Mouse (Mus musculus) erythroblast, embryonic 14.5 days (primary cell): Measurements from ENCODE around the gene Oxct2a. TPM values are rescaled to one million over a fixed set of nuclear protein-coding genes. Genes with fewer than 3 reads are reported as not detected.
"Not testable (repeated sequence)": the region's sequence is repeated elsewhere in the genome, so short reads cannot be mapped to it uniquely, and the experiment has no call there.

Experiments
- H3K27me3 ChIP-seq: 2 replicates; pipeline ENCODE4 v1.6.1; 2012; ENCODE audit warnings: inconsistent platforms; ENCODE audit not compliant: control insufficient read depth
- H3K36me3 ChIP-seq: 2 replicates; pipeline ENCODE4 v1.6.1; 2012; ENCODE audit warnings: mild to moderate bottlenecking, inconsistent platforms; ENCODE audit not compliant: control insufficient read depth
- H3K4me1 ChIP-seq: 2 replicates; pipeline ENCODE4 v1.6.1; 2012; ENCODE audit warnings: inconsistent platforms; ENCODE audit not compliant: control insufficient read depth
- H3K4me3 ChIP-seq: replicated peaks from 2 replicates; pipeline ENCODE3; 2012; ENCODE audit warnings: moderate library complexity, mild to moderate bottlenecking, inconsistent platforms
- H3K9me3 ChIP-seq: 2 replicates; pipeline ENCODE4 v1.6.1; 2012; ENCODE audit warnings: low read length, inconsistent platforms, mixed read lengths; ENCODE audit not compliant: control insufficient read depth
- GATA1 ChIP-seq: IDR thresholded peaks from 2 replicates; pipeline ENCODE4 v1.6.1; 2012; ENCODE audit warnings: low read length, inconsistent platforms, mixed read lengths
- TAL1 ChIP-seq: IDR thresholded peaks from 3 replicates; pipeline ENCODE4 v1.6.1; 2012; ENCODE audit warnings: low read length, inconsistent platforms, mixed read lengths
- polyA plus RNA-seq: library from polyadenylated mRNA; stranded (reverse); fragments of >175 nt; gene quantifications from 2 replicates; pipeline ENCODE4 v1.2.3, GENCODE M21; 2012

Gene Oxct2a
- polyA plus RNA-seq, 1 experiment = not detected

DNA sequence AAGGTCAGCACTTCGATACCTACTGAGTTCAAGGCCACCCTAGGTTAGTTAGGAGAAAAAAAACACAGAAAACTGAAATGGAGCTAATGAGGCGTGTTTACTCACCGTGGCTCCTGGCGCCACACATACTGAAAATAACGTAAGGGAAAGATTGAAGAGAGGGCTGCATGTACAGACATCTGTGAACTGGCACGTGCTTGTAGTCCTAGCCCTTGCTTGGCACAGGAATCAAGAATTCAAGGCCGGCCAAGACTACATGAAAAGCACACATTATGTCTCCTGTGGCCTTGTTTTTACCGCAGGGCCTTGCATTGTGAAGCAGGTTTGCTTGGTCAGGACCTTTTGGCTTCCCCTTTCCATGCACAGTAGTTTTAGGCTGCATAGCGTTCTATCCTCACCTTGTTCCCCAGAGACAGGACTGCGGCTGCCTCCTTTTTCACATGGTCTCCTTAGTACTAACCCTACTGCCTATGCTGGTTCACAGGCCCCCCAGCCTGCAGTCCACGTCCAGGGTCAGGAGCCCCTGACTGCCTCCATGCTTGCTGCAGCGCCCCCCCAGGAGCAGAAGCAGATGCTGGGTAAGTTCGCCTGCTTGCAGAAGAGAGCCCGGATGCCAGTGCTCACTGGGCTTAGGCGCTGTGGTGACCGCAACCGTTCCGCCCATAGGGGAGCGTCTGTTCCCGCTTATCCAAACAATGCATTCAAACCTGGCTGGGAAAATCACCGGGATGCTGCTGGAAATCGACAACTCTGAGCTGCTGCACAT lies 26.1 kb downstream of the Oxct2a start:
- Histone ChIP-seq H3K9me3 (peaks cover 1% of the 10 kb centered on the region; the same call in 1 of the 2 replicates), H3K4me1 (peaks cover 29% of the 10 kb centered on the region), H3K36me3 (peaks cover 100% of the 10 kb centered on the region), H3K4me3 (no peak overlapping the region), H3K27me3 (no peaks in the 10 kb centered on the region)
- TF ChIP-seq GATA1 = no peak
- no peak for TF ChIP-seq TAL1

DNA sequence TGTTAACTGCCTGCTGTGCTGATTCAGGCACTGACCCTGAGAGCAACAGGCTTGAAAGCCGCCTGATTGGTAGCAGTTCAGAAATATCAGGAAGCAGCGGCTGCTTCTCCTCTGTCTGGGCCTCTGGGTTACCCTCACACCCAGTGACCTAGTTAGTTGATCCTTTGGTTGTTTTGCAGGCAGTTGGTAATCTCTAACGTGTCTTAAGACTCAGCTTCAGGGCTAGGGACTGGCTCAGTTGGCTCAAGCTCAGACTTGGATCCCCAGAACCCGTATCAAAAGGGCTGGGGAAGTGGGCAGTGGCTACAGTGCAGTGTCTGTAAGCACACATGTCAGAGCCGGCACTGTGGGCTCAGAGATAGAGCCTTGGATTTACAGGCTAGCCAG lies 27.3 kb downstream of the Oxct2a start:
- H3K9me3 ChIP-seq = no peaks in the 10 kb centered on the region
- H3K36me3 ChIP-seq = peaks cover 100% of the 10 kb centered on the region
- H3K27me3 ChIP-seq = no peaks in the 10 kb centered on the region
- H3K4me1 ChIP-seq = peaks cover 35% of the 10 kb centered on the region
- no peak for TF ChIP-seq TAL1
- no peak for TF ChIP-seq GATA1
- H3K4me3 ChIP-seq = no peak overlapping the region

GRCm38 (mm10) chr4:123295516-123296147 lies 27.8 kb downstream of the Oxct2a start:
- TF ChIP-seq GATA1 (no peak), TAL1 (no peak)
- Histone ChIP-seq H3K4me1 (peaks cover 39% of the 10 kb centered on the region), H3K36me3 (peaks cover 100% of the 10 kb centered on the region), H3K9me3 (no peaks in the 10 kb centered on the region), H3K4me3 (no peak overlapping the region), H3K27me3 (no peaks in the 10 kb centered on the region)

- H3K4me1 ChIP-seq = peaks cover 41% of the 10 kb centered on the region
- H3K27me3 ChIP-seq, H3K9me3 ChIP-seq, H3K4me3 ChIP-seq: not testable (repeated sequence)
- peaks cover 100% of the 10 kb centered on the region for H3K36me3 ChIP-seq
These were observed 28.4 kb downstream of the Oxct2a start for GRCm38 (mm10) chr4:123295026-123295425.

DNA sequence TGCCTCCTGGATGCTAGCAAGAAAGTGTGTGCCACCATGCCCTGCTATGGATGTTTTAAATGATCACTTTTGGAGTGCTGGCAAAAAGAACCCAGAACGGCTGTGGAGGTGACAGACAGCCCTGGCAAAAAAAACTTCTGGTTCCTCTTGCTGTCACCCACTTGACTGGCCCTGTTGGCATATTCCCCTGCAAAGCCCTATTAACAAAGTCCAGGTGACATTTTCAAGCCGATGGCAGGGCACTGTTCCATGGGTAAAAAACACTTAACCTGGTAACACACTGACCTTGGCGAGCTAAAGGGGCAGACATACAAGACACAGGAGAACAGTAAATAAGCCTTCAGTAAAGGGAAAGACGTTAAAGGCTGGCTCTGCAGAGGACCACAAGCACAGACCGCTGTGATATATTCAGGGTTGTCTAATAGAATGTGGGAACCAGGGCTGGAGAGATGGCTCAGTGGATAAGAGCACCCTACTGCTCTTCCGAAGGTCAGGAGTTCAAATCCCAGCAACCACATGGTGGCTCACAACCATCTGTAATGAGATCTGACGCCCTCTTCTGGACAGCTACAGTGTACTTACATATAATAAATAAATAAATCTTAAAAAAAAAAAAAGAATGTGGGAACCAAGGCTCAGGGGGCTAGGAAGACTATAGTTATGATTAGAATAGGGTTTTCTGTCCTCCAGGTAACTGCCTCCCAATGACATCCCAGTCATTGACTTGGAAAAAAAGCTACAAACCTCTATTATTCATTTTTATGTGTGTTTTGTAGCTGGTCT lies 29.6 kb downstream of the Oxct2a start:
- no peaks in the 10 kb centered on the region; the same call in 1 of the 2 replicates for H3K27me3 ChIP-seq
- peaks cover 100% of the 10 kb centered on the region for H3K36me3 ChIP-seq
- peaks cover 52% of the 10 kb centered on the region for H3K4me1 ChIP-seq
- no peak for TF ChIP-seq TAL1
- TF ChIP-seq GATA1 = no peak
- H3K9me3 ChIP-seq = peaks cover 4% of the 10 kb centered on the region
- no peak overlapping the region for H3K4me3 ChIP-seq

DNA sequence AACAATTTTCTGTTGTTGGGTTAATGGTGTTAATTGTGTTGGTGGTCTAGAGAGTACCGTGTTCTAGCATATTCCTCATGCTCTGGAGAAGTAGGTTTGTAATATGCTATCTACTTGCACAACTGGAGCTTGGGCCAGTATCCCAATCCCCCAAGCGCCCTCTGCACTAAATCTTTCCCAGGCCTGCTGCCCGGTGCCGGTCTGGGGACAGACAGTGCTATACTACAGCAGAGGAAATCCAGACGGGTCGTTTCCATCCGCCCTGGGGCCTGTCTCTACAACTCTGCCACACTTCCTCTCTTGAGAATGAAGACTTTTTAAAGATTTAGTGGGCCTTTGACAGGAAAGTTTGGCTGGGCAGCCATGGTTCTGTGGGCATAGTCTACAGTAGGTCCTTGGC lies 30.4 kb downstream of the Oxct2a start:
- peaks cover 60% of the 10 kb centered on the region for H3K4me1 ChIP-seq
- H3K4me3 ChIP-seq = no peak overlapping the region
- peaks cover 8% of the 10 kb centered on the region for H3K9me3 ChIP-seq
- peaks cover 100% of the 10 kb centered on the region for H3K36me3 ChIP-seq
- no peak for TF ChIP-seq TAL1
- no peak for TF ChIP-seq GATA1
- H3K27me3 ChIP-seq = no peaks in the 10 kb centered on the region; the same call in 1 of the 2 replicates

- peaks cover 66% of the 10 kb centered on the region for H3K4me1 ChIP-seq
- peaks cover 100% of the 10 kb centered on the region for H3K36me3 ChIP-seq
- H3K4me3 ChIP-seq = no peak overlapping the region
- no peaks in the 10 kb centered on the region; the same call in 1 of the 2 replicates for H3K27me3 ChIP-seq
- H3K9me3 ChIP-seq = peaks cover 8% of the 10 kb centered on the region
- TF ChIP-seq TAL1 (no peak), GATA1 (no peak)
These were observed 31.0 kb downstream of the Oxct2a start for GRCm38 (mm10) chr4:123292390-123292789.

- Histone ChIP-seq H3K36me3 (peaks cover 100% of the 10 kb centered on the region), H3K4me3 (peak overlapping the region; percentile 66), H3K27me3 (no peaks in the 10 kb centered on the region; the same call in 1 of the 2 replicates), H3K4me1 (peaks cover 64% of the 10 kb centered on the region), H3K9me3 (peaks cover 8% of the 10 kb centered on the region)
- no peak for TF ChIP-seq TAL1
- no peak for TF ChIP-seq GATA1
These were observed 34.4 kb downstream of the Oxct2a start for GRCm38 (mm10) chr4:123289038-123289437.

DNA sequence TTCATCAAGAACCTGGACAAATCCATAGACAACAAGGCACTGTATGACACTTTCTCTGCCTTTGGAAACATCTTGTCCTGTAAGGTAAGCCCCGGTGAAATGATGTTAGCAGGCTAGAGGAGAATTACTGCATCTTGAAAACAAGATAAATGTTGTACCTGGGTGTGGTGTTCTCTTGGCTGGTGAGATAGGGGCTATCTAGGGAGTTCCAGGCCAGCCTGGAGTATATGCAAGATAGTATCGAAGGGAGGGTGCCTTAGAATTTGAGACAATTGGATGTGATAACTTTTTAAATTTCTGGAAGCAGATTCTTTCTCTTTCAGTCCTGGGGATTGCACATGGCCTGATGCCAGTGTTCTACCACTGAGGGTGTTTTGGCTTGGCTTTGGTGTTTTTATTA lies 36.6 kb downstream of the Oxct2a start:
- Histone ChIP-seq H3K9me3 (peaks cover 8% of the 10 kb centered on the region), H3K4me3 (peak overlapping the region; percentile 66), H3K36me3 (peaks cover 83% of the 10 kb centered on the region), H3K27me3 (no peaks in the 10 kb centered on the region; the same call in 1 of the 2 replicates), H3K4me1 (peaks cover 59% of the 10 kb centered on the region)
- TF ChIP-seq TAL1 (peak; percentile 89), GATA1 (peak; percentile 97)
